Comparison of ENCODE assay signal across 26 mouse cellular contexts in genomic region chr7:37528311-37528710, GRCm38 (mm10).
"Had no signal": no experiment of that assay in that cellular context is flagged by ENCODE, and none has a peak within 500 bp of the region (broad histone marks: within the 10 kb centered on the region; RNA-seq: fewer than 3 reads in every experiment).

No protein-coding gene starts in this region.

- H3K4me3 ChIP-seq: heart, adult 2 months; heart, embryonic 13.5 days; heart, embryonic 15.5 days; hindbrain, embryonic 12.5 days; hindbrain, embryonic 15.5 days; kidney, embryonic 15.5 days; limb, embryonic 13.5 days; limb, embryonic 15.5 days; liver, embryonic 12.5 days had no signal

- H3K9ac ChIP-seq: heart, embryonic 13.5 days; heart, embryonic 15.5 days; hindbrain, embryonic 12.5 days; hindbrain, embryonic 15.5 days; kidney, embryonic 15.5 days; limb, embryonic 13.5 days; limb, embryonic 15.5 days; liver, embryonic 12.5 days; liver, embryonic 14.5 days had no signal

- ATAC-seq: hindbrain, postnatal 0 days; intestine, embryonic 16.5 days; liver, embryonic 12.5 days had no signal

- H3K27me3 ChIP-seq: heart, embryonic 13.5 days; heart, embryonic 15.5 days; hindbrain, embryonic 12.5 days; hindbrain, embryonic 15.5 days; kidney, embryonic 15.5 days; limb, embryonic 13.5 days; limb, embryonic 15.5 days; liver, embryonic 12.5 days had no signal

- H3K36me3 ChIP-seq: heart, embryonic 13.5 days; heart, embryonic 15.5 days; hindbrain, embryonic 12.5 days; hindbrain, embryonic 15.5 days; kidney, embryonic 15.5 days; limb, embryonic 13.5 days; limb, embryonic 15.5 days; liver, embryonic 12.5 days had no signal

- DNase-seq: gastrocnemius, postnatal 14 days; gastrocnemius, postnatal 36 days; heart, adult 11 months; heart, adult 2 months; heart, postnatal 14 days; heart, postnatal 36 days; kidney, adult 11 months; kidney, adult 2 months; kidney, adult 9 months; kidney, postnatal 14 days; kidney, postnatal 36 days; layer of hippocampus, adult 9-11 months; layer of hippocampus, postnatal 36 days had no signal

- H3K4me1 ChIP-seq: heart, embryonic 13.5 days; heart, embryonic 15.5 days; limb, embryonic 13.5 days; liver, embryonic 12.5 days had no signal

- H3K9me3 ChIP-seq: heart, embryonic 13.5 days; heart, embryonic 15.5 days; hindbrain, embryonic 12.5 days; hindbrain, embryonic 15.5 days; kidney, embryonic 15.5 days; limb, embryonic 13.5 days; limb, embryonic 15.5 days; liver, embryonic 12.5 days had no signal

- H3K27ac ChIP-seq: heart, adult 2 months; heart, embryonic 13.5 days; heart, embryonic 15.5 days; hindbrain, embryonic 12.5 days; hindbrain, embryonic 15.5 days; hindbrain, postnatal 0 days; kidney, embryonic 15.5 days; kidney, postnatal 0 days; limb, embryonic 13.5 days; limb, embryonic 15.5 days; liver, embryonic 12.5 days; liver, embryonic 14.5 days had no signal

- H3K4me2 ChIP-seq: heart, embryonic 11.5 days; heart, embryonic 13.5 days; heart, embryonic 15.5 days; hindbrain, embryonic 12.5 days; hindbrain, embryonic 15.5 days; kidney, embryonic 15.5 days; limb, embryonic 13.5 days; limb, embryonic 15.5 days; liver, embryonic 12.5 days had no signal
